Mouse (Mus musculus): ENCODE measurements around the gene Gkap1.

Gene Gkap1

DNA sequence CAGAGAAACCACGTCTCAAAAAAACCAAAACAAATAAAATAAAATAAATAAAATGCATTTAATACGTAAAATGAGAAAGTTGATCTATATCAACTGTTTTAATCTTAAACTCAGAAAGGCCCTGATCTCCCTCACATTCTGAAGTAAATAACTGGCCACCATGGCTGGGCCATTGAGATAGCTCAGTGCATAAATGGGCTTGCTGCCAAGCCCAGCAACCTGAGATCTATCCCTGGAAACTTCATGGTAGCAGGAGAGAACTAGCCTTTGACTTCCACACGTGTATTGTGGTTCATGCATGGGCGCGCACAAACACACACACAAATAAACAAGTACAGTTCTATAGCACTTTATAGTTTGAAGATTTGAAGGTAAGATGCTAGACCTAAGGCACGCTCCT, 74.2 kb downstream of the Gkap1 start:
- DNase-seq (ENCODE audit: low spot score) = no peak

DNA sequence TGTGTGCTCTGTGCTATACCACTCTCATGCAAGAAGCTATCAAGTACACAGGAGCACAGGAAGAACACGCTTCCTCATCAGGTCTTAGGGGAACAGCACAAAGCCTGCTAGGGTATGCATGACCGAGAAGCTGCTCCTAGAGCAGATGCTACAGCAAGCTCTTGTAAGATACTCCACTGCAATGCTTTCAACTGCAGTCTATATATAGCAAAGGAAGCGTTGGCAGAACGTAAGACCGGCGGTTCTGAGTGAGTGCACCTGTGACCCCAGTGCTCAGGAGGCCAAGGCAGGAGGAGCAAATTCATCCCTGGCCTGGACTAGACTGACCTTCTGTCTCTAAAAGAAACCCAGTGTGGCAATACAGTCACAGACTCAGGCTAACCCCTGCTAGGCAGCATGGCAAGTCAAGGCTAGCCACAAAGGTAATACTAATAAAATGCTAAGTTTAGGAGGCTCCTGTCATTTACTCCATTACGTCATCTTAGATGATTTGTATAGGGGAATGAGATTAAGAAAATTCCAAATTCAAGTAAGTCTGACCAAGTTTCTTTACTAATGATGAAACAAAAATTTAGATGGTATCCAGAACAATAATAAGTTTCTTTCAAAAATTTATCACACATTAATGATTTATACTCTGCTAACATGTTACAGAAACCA, 77.4 kb downstream of the Gkap1 start:
- DNase-seq (ENCODE audit: low spot score) = no peak

DNA sequence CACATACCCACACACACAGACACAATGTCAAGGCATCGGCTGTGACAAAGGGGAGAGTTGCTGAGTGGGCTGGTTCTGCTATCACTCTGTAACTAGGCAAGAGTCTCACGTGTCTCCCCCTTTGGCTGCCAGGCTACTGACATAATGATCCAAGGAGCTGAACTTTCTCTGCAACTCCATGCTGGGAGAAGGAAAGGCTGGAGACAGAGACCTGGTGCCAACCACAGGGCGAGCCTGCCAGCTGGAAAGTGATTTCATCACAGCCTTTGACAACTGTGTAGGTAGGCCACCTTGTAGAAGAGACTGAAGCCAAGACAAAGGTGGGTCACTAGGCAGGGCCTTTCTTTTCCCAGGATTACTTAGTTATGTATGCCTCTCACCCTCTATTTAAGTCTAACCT, 78.3 kb downstream of the Gkap1 start:
- no peak for DNase-seq (ENCODE audit: low spot score)

DNA sequence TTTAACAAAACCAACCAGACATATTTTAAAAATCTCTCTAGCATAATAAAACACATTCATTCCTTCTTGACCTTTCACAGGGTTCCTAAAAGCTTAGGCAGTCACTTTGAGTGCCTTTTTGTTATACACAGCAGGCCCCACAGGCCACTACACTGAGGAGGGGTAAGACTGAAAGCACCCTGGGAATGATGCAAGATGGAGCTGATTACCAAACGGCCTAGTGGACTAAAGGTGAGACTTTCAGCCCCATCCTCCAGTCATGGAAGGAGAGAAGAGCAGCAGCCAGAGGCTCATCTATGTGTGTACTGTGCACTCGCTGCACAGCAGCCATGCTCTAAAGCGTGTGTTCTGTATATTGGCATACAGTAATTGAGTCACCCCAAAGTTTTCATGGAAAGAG, 80.6 kb downstream of the Gkap1 start:
- DNase-seq (ENCODE audit: low spot score) = no peak

DNA sequence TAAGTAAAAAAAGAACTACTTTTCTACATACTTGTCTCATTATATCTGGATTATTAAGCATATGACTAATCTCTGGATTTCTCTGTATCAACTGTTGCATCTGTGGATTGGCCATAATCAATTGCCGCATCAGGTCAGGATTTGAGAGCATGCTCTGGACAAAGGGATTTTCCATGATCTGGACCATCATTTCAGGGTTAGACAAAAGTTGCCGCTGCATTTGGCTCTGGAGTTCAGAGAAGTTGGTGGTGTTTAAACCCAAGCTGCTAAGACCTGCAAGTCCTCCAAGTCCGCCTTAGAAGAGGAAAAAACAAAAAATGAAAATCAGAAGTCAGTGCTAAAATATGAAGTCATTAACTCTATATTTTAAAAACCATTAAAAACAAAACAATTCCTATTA, 82.3 kb downstream of the Gkap1 start:
- no peak for DNase-seq (ENCODE audit: low spot score)

DNA sequence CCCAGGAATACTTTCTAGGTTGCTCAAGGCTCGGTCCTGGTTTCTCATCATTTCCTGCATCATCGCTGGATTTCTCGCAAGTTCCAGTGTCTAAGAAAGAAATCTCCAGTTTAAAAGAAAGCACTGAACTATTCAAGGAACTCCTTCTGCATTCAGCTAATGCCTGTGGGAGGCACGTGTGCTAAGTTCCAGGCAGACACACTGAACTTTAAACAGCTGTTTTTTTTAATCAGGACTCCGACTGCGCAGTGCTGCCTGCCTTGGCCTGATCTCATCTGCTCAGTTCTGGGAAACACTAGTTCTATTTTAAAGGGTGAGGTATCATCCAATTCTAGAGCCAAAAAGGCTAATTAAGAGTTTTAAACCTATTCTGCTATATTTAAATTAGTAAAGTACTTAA, 83.4 kb downstream of the Gkap1 start:
- DNase-seq (ENCODE audit: low spot score) = no peak

DNA sequence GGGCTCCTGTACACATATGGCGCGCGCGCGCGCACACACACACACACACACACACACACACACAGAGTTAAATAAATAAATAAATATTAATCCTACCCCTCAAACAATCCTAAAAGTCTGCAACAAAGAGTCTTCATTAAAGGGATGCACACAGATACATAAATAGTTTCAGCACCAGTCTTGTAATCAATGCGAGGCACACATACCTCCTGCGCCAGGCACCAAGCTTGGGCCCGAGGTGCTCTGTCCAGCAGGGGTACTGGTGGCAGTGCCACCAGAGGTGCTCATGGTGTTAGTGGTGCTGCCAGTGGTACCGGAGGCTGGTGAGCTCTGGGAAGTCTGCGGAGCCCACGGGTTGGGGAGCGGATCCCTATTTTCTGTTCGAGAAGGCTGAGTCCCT, 84.0 kb downstream of the Gkap1 start:
- DNase-seq (ENCODE audit: low spot score) = no peak

DNA sequence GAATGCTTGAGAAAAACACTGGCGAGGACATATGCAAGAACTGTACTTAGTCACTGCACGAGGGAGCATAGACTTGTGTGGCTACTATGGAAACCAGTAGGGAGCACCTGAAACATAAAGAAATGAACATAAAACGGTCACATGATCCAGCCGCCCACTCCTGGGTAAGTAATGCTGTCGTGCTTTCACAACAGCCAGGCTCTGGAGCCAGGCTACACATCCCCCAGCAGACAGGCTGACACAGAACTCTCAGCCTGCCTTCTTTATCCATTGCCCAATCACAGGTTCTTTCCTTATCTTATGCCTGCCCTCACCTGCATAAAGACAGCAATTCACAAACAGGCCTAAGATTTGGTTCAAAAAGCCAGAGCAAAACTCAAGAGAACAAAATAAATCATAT, 86.0 kb downstream of the Gkap1 start:
- DNase-seq (ENCODE audit: low spot score) = no peak

DNA sequence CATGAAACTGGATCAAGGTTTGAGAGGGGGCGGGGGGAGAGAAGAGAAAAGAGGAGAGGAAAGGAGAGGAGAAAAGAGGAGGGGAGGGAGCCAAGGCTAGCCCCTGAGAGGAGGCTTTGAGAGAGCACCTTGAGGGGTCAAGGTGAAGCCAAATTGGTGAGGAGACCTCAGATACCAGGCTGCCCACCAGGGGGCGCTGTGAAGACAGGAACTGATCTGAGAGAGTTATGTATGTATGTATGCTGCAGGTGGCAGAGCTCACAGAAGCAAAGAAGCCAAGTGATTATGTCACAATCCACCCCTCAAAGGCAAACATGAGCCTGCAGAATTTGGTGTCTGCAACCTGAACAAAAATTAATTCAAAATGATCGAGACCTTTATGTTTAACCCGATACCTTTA, 87.1 kb downstream of the Gkap1 start:
- DNase-seq (ENCODE audit: low spot score) = peak; percentile 78

DNA sequence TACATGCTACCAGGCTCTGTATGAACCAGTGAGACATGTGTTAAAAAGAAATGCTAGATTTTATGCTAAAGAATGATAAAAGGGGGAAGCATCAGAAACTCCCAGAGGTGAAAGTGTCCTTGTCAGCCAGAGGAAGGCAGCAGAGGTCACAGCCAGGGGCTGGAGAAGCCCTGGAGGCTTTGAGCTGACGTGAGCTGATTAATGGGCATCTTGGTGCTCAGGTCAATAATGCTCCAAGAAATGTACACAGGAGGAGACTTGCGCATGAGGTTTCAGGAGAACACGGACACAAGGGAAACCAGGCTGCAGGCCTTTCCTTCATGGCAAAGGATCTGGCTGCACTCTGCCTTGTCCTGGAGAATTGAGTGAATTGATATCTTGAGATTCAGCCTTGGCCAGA, 87.7 kb downstream of the Gkap1 start:
- DNase-seq (ENCODE audit: low spot score) = no peak

DNA sequence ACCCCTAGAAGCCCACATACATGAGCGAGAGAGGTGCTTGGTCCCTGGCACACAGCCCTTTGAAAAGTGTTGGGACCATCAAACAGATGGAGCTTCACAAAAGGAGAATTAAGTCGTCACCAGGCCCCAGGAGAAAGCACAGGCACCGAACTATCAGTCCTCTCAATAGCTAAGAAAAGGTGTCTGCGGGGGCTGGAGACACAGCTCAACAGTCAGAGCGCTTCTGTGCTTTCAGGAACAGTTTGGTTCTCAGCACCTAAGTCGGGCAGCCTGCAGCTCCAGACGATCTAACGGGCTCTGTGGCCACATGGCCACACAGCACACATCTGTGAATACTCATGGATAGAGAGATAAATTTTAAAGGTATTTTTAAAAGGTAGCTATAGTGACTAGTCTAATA, 89.2 kb downstream of the Gkap1 start:
- DNase-seq (ENCODE audit: low spot score) = no peak

DNA sequence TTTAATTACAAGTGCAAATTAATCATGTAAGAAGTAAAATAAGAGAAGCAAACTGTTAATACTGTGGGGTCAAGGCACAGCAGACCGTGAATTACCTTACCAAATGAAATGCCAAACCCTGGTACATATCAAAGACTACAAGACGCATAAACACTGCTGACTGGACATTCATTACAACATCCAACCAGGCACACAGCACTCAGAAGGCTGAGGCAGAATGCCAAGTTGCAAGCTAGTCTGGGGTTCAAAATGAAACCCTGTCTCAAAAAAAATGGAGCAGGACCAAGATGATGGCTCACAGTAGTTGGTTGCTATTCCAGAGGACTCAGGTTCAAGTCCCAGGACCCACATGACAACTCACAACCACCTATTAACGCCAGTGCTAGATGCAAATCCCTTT, 91.4 kb downstream of the Gkap1 start:
- DNase-seq (ENCODE audit: low spot score) = no peak
